In the genomic region with DNA sequence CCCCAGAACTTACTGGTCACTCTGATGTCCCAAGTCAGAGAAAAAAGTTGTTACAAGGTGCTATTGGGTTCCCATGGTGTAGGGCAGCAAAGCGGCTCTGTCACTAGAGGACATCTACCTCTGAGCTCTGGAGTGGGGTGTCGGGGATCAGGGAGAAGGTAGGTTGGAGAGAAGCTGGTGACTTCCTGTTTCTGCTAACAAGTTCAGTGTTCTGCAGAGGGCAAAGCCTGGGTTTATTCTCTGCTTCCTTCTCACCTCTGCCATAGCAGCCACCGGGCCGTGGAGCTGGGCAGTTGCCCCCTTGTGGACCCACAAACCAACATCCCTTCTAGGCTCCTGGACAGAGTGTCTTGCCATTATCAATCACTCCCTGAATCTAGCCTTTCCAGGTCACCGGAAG, we compare ENCODE assay signal across 18 mouse cellular contexts. TPM values are rescaled to one million over a fixed set of nuclear protein-coding genes. Genes with fewer than 3 reads are reported as not detected.
DNase-seq lines count a peak whose midpoint lies in the region; TF ChIP-seq lines count a peak whose summit lies in the region.
"Had no signal": no experiment of that assay in that cellular context is flagged by ENCODE, and none has a peak within 500 bp of the region (broad histone marks: within the 10 kb centered on the region; RNA-seq: fewer than 3 reads in every experiment).

No protein-coding gene starts in this region.

- peak; percentile 28 for DNase-seq in CD4-positive, CD25-positive, alpha-beta regulatory T cell, adult 2 months (ENCODE audit: low read depth, low spot score)
- DNase-seq in induced T-regulatory cell, adult 2 months (ENCODE audit: low read depth) = peak; percentile 57
- DNase-seq in splenic B cell, adult 2 months (ENCODE audit: low read depth, low spot score) = peak; percentile 26
- no peak for DNase-seq in heart, postnatal 10 days
- no peak for DNase-seq in gastrocnemius, postnatal 25 days
- DNase-seq in left cerebral cortex, adult 8-10 months (ENCODE audit: low spot score in 2 of 2) = no peak
- DNase-seq: cerebellum, adult 9-10 months; heart, adult 11 months; kidney, adult 8-10 months; kidney, postnatal 4 days; lung, postnatal 14 days had no signal

- H3K4me1 ChIP-seq in E14TG2a.4 (replicated peaks; ENCODE audit: low read depth, low read length) = peaks cover 81% of the 10 kb centered on the region
- H3K4me1 ChIP-seq: neural tube, embryonic 12.5 days had no signal

- H3K9me3 ChIP-seq in E14TG2a.4 (ENCODE audit: low read length) = no peaks in the 10 kb centered on the region
- H3K9me3 ChIP-seq: forebrain, embryonic 13.5 days; hindbrain, embryonic 10.5 days; neural tube, embryonic 12.5 days had no signal

- 0 out of 2 replicates have a peak overlapping the region, but pooled peaks have one; percentile 0 for H3K4me3 ChIP-seq in E14TG2a.4 (replicated peaks; ENCODE audit: low read length)
- H3K4me3 ChIP-seq: forebrain, embryonic 13.5 days; hindbrain, embryonic 10.5 days; neural tube, embryonic 12.5 days had no signal

- no peaks in the 10 kb centered on the region; the same call in 1 of the 2 replicates for H3K27me3 ChIP-seq in E14TG2a.4 (ENCODE audit: insufficient read depth, low read length)
- H3K27me3 ChIP-seq in splenic B cell, adult 2 months (ENCODE audit: control insufficient read depth, insufficient read depth, low read length, poor library complexity, severe bottlenecking) = no peaks in the 10 kb centered on the region
- H3K27me3 ChIP-seq: CH12.LX; forebrain, embryonic 13.5 days; neural tube, embryonic 12.5 days; Patski had no signal

- intact Hi-C loops in heart, postnatal 10 days (cut with DNase I) = no loop called here

- TF ChIP-seq CTCF in E14TG2a.4 (conservative IDR thresholded peaks at IDR 0.05; ENCODE audit: low read length) = no peak

- H3K36me3 ChIP-seq in E14TG2a.4 (ENCODE audit: insufficient read depth, low read length) = peaks cover 16% of the 10 kb centered on the region
- H3K36me3 ChIP-seq in splenic B cell, adult 2 months (ENCODE audit: control insufficient read depth, insufficient read depth, low read length, poor library complexity, severe bottlenecking) = no peaks in the 10 kb centered on the region

RNA-seq across cellular contexts. Expression of gene Pycr2, which starts 8.7 kb away (rescaled TPM):
- total RNA-seq in heart, postnatal 10 days (2021) = 10 to 100 TPM; 16.7 to 17.4 TPM
- 10 to 100 TPM; 12.4 to 14.1 TPM for total RNA-seq in gastrocnemius, postnatal 25 days (2021)
- total RNA-seq in left cerebral cortex, adult 8-10 months (2022) = 10 to 100 TPM; 26.3 to 29.3 (median 28.5) TPM

RNA-seq across cellular contexts. Expression of gene Lefty2, which starts 19.9 kb away (rescaled TPM):
- under 1 TPM in 1 of 2 experiments, not detected in 1; 0.27 TPM for total RNA-seq in heart, postnatal 10 days (2021)
- total RNA-seq in gastrocnemius, postnatal 25 days (2021) = not detected
- total RNA-seq in left cerebral cortex, adult 8-10 months (2022) = 1 to 10 TPM in 1 of 4 experiments, under 1 TPM in 3; 0.20 to 1.2 (median 0.58) TPM
- total RNA-seq: CH12.LX; megakaryocyte-erythroid progenitor cell, adult 5-6 weeks had no signal

RNA-seq across cellular contexts. Expression of gene Lefty1, which starts 22.0 kb away (rescaled TPM):
- total RNA-seq in heart, postnatal 10 days (2021) = 1 to 10 TPM in 1 of 2 experiments, under 1 TPM in 1; 0.57 to 1.1 TPM
- total RNA-seq in gastrocnemius, postnatal 25 days (2021) = under 1 TPM in 1 of 2 experiments, not detected in 1; 0.33 TPM
- under 1 TPM; 0.22 to 0.70 (median 0.49) TPM for total RNA-seq in left cerebral cortex, adult 8-10 months (2022)
- total RNA-seq: CH12.LX had no signal

RNA-seq across cellular contexts. Expression of gene Tmem63a, which starts 29.4 kb away (rescaled TPM):
- total RNA-seq in heart, postnatal 10 days (2021) = 10 to 100 TPM; 15.1 to 18.5 TPM
- total RNA-seq in gastrocnemius, postnatal 25 days (2021) = 10 to 100 TPM; 11.7 to 12.4 TPM
- total RNA-seq in left cerebral cortex, adult 8-10 months (2022) = 10 to 100 TPM; 26.8 to 31.9 (median 30.4) TPM

Comparison
In these comparisons a context has a peak if more than half of its experiments do, and no peak if none do; other contexts are left out.
1. DNase-seq: peak in CD4-positive, CD25-positive, alpha-beta regulatory T cell, adult 2 months (single experiment), induced T-regulatory cell, adult 2 months (single experiment) and splenic B cell, adult 2 months (single experiment); none in heart, postnatal 10 days (0 of 2), gastrocnemius, postnatal 25 days (single experiment) and left cerebral cortex, adult 8-10 months (0 of 2).